In the genomic region with DNA sequence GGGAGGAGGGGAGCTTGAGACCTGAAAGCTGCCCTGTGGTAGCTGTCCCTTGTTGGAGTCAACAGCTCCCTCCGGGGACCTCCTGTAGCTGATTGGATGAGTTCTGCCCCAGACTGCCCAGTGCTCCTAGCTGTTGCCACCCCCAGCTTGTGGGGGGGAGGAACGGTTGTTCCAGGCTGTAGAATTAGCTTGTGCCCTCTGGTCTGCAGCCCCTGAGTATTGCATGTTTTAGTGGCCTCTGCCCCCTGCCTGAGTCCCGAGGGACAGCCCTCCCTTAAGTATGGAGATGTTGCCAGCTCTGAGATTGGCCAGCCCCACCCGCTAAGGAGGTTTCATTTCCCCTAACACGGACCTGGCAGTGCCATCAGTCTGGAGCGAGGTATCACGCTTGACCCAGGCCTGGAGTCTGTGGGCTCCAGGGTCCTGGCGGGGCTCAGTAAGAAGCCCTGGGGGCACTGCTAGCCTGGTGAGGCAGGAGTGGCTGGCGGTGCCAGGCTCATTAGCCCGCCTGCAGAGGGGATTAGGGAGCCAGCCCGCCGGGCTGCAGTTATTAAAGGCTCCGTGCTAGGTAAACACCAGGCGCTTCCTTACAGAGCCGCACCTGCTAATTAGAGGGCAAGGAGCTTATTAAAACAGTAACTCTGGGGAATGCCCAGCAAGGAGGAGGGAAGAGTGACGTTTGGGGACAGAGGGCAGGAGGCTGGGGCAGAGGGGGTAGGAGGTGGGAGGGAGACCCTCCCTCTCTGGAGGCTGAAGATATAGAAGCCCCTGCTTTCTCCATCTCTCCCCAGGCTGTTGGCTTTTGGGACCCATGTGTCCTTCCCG, we compare ENCODE assay signal across 8 mouse cellular contexts.
A peak's percentile ranks its signal among the peaks of the same experiment; 100 is the strongest.
DNase-seq lines count a peak whose midpoint lies in the region; ATAC-seq and TF ChIP-seq lines count a peak whose summit lies in the region.

No protein-coding gene starts in this region.

- H3K4me3 ChIP-seq in liver, embryonic 11.5 days (ENCODE audit: low read depth, low read length) = peak overlapping the region; percentile 8; the same call in 1 of the 2 replicates
- H3K4me3 ChIP-seq in hindbrain, embryonic 13.5 days = no peak overlapping the region
- H3K4me3 ChIP-seq in spleen, adult 2 months (ENCODE audit: extremely low read depth, insufficient read depth, insufficient read length) = peak overlapping the region; percentile 25; the same call in 1 of the 2 replicates

- WGBS in liver, embryonic 11.5 days = 2% methylated on average over 17 of the region's 17 CpGs
- 2% methylated on average over 17 of the region's 17 CpGs for WGBS in hindbrain, embryonic 13.5 days
- 11% methylated on average over 17 of the region's 17 CpGs for WGBS in spleen, adult 2 months

- no peak for TF ChIP-seq CTCF in spleen, adult 2 months (IDR thresholded peaks at IDR 0.05; ENCODE audit: extremely low read depth, insufficient read depth, insufficient read length, insufficient replicate concordance)

- H3K36me3 ChIP-seq in liver, embryonic 11.5 days (ENCODE audit: control insufficient read depth, insufficient read depth, low read length) = no peaks in the 10 kb centered on the region
- no peaks in the 10 kb centered on the region for H3K36me3 ChIP-seq in hindbrain, embryonic 13.5 days
- H3K36me3 ChIP-seq in spleen, adult 2 months (ENCODE audit: control insufficient read depth, insufficient read depth, low read length) = no peaks in the 10 kb centered on the region

- TF ChIP-seq POLR2A in spleen, adult 2 months (IDR thresholded peaks at IDR 0.05; ENCODE audit: low read depth, low read length) = no peak

- H3K9ac ChIP-seq in liver, embryonic 11.5 days (ENCODE audit: low read depth, low read length) = no peak overlapping the region; the same call in 1 of the 2 replicates
- peak overlapping the region; percentile 59 for H3K9ac ChIP-seq in hindbrain, embryonic 13.5 days

- peak overlapping the region; percentile 66 for H3K27ac ChIP-seq in liver, embryonic 11.5 days (ENCODE audit: low read depth, low read length)
- H3K27ac ChIP-seq in hindbrain, embryonic 13.5 days = peak overlapping the region; percentile 92
- peak overlapping the region; percentile 22; the same call in 1 of the 2 replicates for H3K27ac ChIP-seq in spleen, adult 2 months (ENCODE audit: insufficient read depth, low read length)

- DNase-seq in liver, embryonic 11.5 days (ENCODE audit: low spot score) = no peak
- DNase-seq in liver = no peak
- DNase-seq in embryo, embryonic 10.5 days (ENCODE audit: low spot score) = peak; percentile 79
- peak; percentile 54 for DNase-seq in lung, postnatal 36 days
- DNase-seq in spleen, adult 2 months (ENCODE audit: low read depth in 1 of 2, low spot score in 2 of 2) = peak; percentile 41 to 77
- no peak for DNase-seq in thymus, postnatal 36 days
- DNase-seq in gastrocnemius, postnatal 4 days (ENCODE audit: low spot score in 2 of 2) = no peak

- 0 out of 2 replicates have a peak, but pooled peaks have one; percentile 18 for ATAC-seq in liver, embryonic 11.5 days (replicated peaks; ENCODE audit: low FRiP score)
- ATAC-seq in hindbrain, embryonic 13.5 days (ENCODE audit: low FRiP score) = peak; percentile 46

- peak overlapping the region; percentile 60 for H3K4me2 ChIP-seq in liver, embryonic 11.5 days
- H3K4me2 ChIP-seq in hindbrain, embryonic 13.5 days = peak overlapping the region; percentile 37

- peaks cover 49% of the 10 kb centered on the region for H3K4me1 ChIP-seq in liver, embryonic 11.5 days (replicated peaks; ENCODE audit: control insufficient read depth, insufficient read depth, low read length)
- H3K4me1 ChIP-seq in hindbrain, embryonic 13.5 days (replicated peaks) = peaks cover 63% of the 10 kb centered on the region
- H3K4me1 ChIP-seq in spleen, adult 2 months (ENCODE audit: control insufficient read depth, insufficient read depth, insufficient read length) = peaks cover 28% of the 10 kb centered on the region; the same call in 1 of the 2 replicates

- H3K27me3 ChIP-seq in liver, embryonic 11.5 days (replicated peaks; ENCODE audit: control insufficient read depth, insufficient read depth, low read length) = no peaks in the 10 kb centered on the region
- peaks cover 2% of the 10 kb centered on the region; the same call in 1 of the 2 replicates for H3K27me3 ChIP-seq in hindbrain, embryonic 13.5 days
- no peaks in the 10 kb centered on the region for H3K27me3 ChIP-seq in spleen, adult 2 months (ENCODE audit: control insufficient read depth, insufficient read depth, low read length)

- H3K9me3 ChIP-seq in liver, embryonic 11.5 days (ENCODE audit: control insufficient read depth, low read length) = no peaks in the 10 kb centered on the region
- no peaks in the 10 kb centered on the region for H3K9me3 ChIP-seq in hindbrain, embryonic 13.5 days

Comparison
In these comparisons a context has a peak if more than half of its experiments do, and no peak if none do; other contexts are left out.
1. DNase-seq: peak in embryo, embryonic 10.5 days (single experiment), lung, postnatal 36 days (single experiment) and spleen, adult 2 months (2 of 2); none in liver, embryonic 11.5 days (single experiment), liver (single experiment), thymus, postnatal 36 days (0 of 2) and gastrocnemius, postnatal 4 days (0 of 2).
2. H3K27ac ChIP-seq: peak in every context shown above with its lines; median percentile 92 in hindbrain, embryonic 13.5 days; 66 in liver, embryonic 11.5 days; 22 in spleen, adult 2 months.